9 mouse cellular contexts compared by ENCODE assay signal in genomic region chrX:166652400-166652799, GRCm38 (mm10).
A peak's percentile ranks its signal among the peaks of the same experiment; 100 is the strongest.
DNase-seq lines count a peak whose midpoint lies in the region; ATAC-seq and TF ChIP-seq lines count a peak whose summit lies in the region.
"Had no signal": no experiment of that assay in that cellular context is flagged by ENCODE, and none has a peak within 500 bp of the region (broad histone marks: within the 10 kb centered on the region; RNA-seq: fewer than 3 reads in every experiment).

No protein-coding gene starts in this region.

- no peaks in the 10 kb centered on the region for H3K9me3 ChIP-seq in heart, postnatal 0 days (replicated peaks; ENCODE audit: control insufficient read depth, low read length)
- no peaks in the 10 kb centered on the region for H3K9me3 ChIP-seq in midbrain, embryonic 13.5 days
- H3K9me3 ChIP-seq: hindbrain, embryonic 15.5 days had no signal

- TF ChIP-seq EP300 in heart, postnatal 0 days (IDR thresholded peaks at IDR 0.05; ENCODE audit: low read depth), result no peak

- no peak overlapping the region for H3K4me2 ChIP-seq in heart, postnatal 0 days (ENCODE audit: low read depth, low read length)
- no peak overlapping the region for H3K4me2 ChIP-seq in midbrain, embryonic 13.5 days (replicated peaks)
- H3K4me2 ChIP-seq: hindbrain, embryonic 15.5 days had no signal

- no peaks in the 10 kb centered on the region for H3K27me3 ChIP-seq in heart, postnatal 0 days (ENCODE audit: control insufficient read depth, insufficient read depth, low read length)
- peaks cover 12% of the 10 kb centered on the region; the same call in 1 of the 2 replicates for H3K27me3 ChIP-seq in midbrain, embryonic 13.5 days

- DNase-seq in heart, postnatal 0 days (ENCODE audit: low spot score), result peak; percentile 8
- DNase-seq in heart, postnatal 25 days (ENCODE audit: low spot score), result no peak
- peak; percentile 10 to 13 for DNase-seq in urinary bladder, postnatal 36 days (ENCODE audit: low spot score in 2 of 2)
- DNase-seq in urinary bladder, postnatal 25 days (ENCODE audit: low spot score), result no peak
- DNase-seq in embryo, embryonic 10 days (ENCODE audit: low spot score), result peak; percentile 55
- peak; percentile 17 to 34 for DNase-seq in kidney, postnatal 4 days

- no peak for ATAC-seq in heart, postnatal 0 days (ENCODE audit: insufficient read depth, low read depth)
- peak; percentile 56; the same call in 1 of the 2 replicates for ATAC-seq in midbrain, embryonic 13.5 days
- ATAC-seq in monocyte, adult 5-6 weeks (replicated peaks; ENCODE audit: insufficient number of reproducible peaks, low FRiP score, low TSS enrichment, poor library complexity, severe bottlenecking), result no peak

- 57% methylated on average over 3 of the region's 3 CpGs for WGBS in heart, postnatal 0 days
- 65% methylated on average over 3 of the region's 3 CpGs for WGBS in midbrain, embryonic 13.5 days

- no peak overlapping the region for H3K9ac ChIP-seq in heart, postnatal 0 days (replicated peaks; ENCODE audit: low read depth, low read length)
- H3K9ac ChIP-seq in midbrain, embryonic 13.5 days (replicated peaks), result no peak overlapping the region
- H3K9ac ChIP-seq: hindbrain, embryonic 15.5 days had no signal

- intact Hi-C loops in heart, postnatal 25 days (cut with DNase I), result loop anchor here (1.0 to 10.0 kb wide), 4 partner anchors 138 to 485 kb away; partner anchors contain the start of gene Tceanc

- H3K4me1 ChIP-seq in heart, postnatal 0 days (ENCODE audit: control insufficient read depth, insufficient read depth), result no peaks in the 10 kb centered on the region
- no peaks in the 10 kb centered on the region for H3K4me1 ChIP-seq in midbrain, embryonic 13.5 days (replicated peaks)
- H3K4me1 ChIP-seq: hindbrain, embryonic 15.5 days had no signal

- H3K36me3 ChIP-seq in heart, postnatal 0 days (replicated peaks; ENCODE audit: control insufficient read depth, insufficient read depth, low read length), result no peaks in the 10 kb centered on the region
- no peaks in the 10 kb centered on the region for H3K36me3 ChIP-seq in midbrain, embryonic 13.5 days
- H3K36me3 ChIP-seq: hindbrain, embryonic 15.5 days had no signal

- H3K27ac ChIP-seq in heart, postnatal 0 days (ENCODE audit: low read depth), result no peak overlapping the region
- H3K27ac ChIP-seq in midbrain, embryonic 13.5 days, result no peak overlapping the region
- H3K27ac ChIP-seq: hindbrain, embryonic 15.5 days had no signal

- H3K4me3 ChIP-seq in heart, postnatal 0 days (ENCODE audit: low read depth, low read length), result no peak overlapping the region
- no peak overlapping the region for H3K4me3 ChIP-seq in midbrain, embryonic 13.5 days (replicated peaks)
- H3K4me3 ChIP-seq: hindbrain, embryonic 15.5 days had no signal

- TF ChIP-seq CTCF in heart, postnatal 0 days (IDR thresholded peaks at IDR 0.05; ENCODE audit: low read depth), result peak; percentile 85

Comparison
In these comparisons a context has a peak if more than half of its experiments do, and no peak if none do; other contexts are left out.
1. DNase-seq: peak in heart, postnatal 0 days (single experiment), urinary bladder, postnatal 36 days (2 of 2), embryo, embryonic 10 days (single experiment) and kidney, postnatal 4 days (2 of 2); none in heart, postnatal 25 days (single experiment) and urinary bladder, postnatal 25 days (single experiment).